Mouse (Mus musculus): ENCODE measurements around the gene Dhx9. TPM values are rescaled to one million over a fixed set of nuclear protein-coding genes. Genes with fewer than 3 reads are reported as not detected.
"Not testable (repeated sequence)": the region's sequence is repeated elsewhere in the genome, so short reads cannot be mapped to it uniquely, and the experiment has no call there.

The Dhx9 gene
- total and polyA plus RNA-seq, 2 experiments, result 5.7 to 41.1 TPM

DNA sequence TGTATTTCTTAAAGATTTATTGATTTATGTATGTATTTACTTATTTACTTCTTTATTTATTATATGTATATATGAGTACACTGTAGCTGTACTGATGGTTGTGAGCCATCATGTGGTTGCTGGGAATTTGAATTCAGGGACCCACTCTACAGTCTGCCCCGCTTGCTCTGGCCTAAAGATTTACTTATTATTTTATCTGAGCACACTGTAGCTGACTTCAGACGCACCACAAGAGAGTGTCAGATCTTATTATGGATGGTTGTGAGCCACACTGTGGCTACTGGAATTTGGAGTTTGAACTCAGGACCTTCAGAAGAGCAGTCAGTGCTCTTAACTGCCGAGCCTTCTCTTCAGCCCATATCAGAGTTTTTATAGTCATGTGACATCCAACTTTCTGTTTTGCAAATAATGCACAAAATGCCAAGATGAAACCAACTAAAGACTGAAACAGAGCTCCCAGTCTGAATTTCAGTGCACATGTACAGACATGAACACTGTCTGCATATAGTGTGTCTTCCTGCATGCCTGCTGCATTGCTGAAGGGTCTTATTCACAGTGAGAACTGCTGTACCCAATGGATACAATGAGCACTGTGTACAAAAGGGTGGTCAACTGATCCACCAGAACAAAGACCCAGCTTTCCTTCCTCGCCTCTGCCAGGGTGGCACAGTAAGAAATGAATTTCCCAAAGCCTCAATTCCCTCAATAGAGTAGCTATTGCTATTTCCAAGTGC lies 74.6 kb downstream of the Dhx9 start:
- not testable (repeated sequence) for DNase-seq (ENCODE audit: extremely low read depth, low read depth, low spot score); H3K27ac ChIP-seq (replicated peaks; ENCODE audit: insufficient read depth, low read depth, low read length)
- WGBS, result 85% methylated on average over 3 of the region's 4 CpGs

DNA sequence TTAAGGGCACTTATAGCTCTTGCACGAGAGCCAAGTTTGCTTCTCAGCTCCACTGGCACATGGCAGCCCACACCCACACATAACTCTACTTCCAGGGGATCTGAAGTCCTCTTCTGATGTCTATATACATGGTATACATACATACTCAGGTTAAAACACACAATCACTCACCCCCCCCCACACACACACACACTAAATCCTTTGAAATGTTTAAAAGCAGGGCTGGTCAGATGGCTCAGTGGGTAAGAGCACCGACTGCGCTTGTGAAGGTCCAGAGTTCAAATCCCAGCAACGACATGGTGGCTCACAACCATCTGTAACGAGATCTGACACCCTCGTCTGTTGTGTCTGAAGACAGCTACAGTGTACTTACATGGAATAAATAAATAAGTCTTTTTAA lies 75.7 kb downstream of the Dhx9 start:
- no peak for TF ChIP-seq CTCF (IDR thresholded peaks at IDR 0.05; ENCODE audit: low read depth, low read length)
- no peak for TF ChIP-seq POLR2A (IDR thresholded peaks at IDR 0.05; ENCODE audit: extremely low read depth, insufficient read depth, low read length)
- no peak overlapping the region for H3K4me3 ChIP-seq (ENCODE audit: insufficient read depth, low read depth, low read length)
- H3K79me2 ChIP-seq (ENCODE audit: control insufficient read depth, insufficient read depth, low read length), result no peaks in the 10 kb centered on the region
- H3K4me1 ChIP-seq (ENCODE audit: control insufficient read depth, insufficient read depth, low read length), result no peaks in the 10 kb centered on the region
- H3K27me3 ChIP-seq (ENCODE audit: control insufficient read depth, insufficient read depth, low read length), result no peaks in the 10 kb centered on the region
- no peak overlapping the region for H3K27ac ChIP-seq (replicated peaks; ENCODE audit: insufficient read depth, low read depth, low read length)
- no peaks in the 10 kb centered on the region for H3K36me3 ChIP-seq (ENCODE audit: control insufficient read depth, insufficient read depth, low read length)
- DNase-seq (ENCODE audit: extremely low read depth, low read depth, low spot score), result no peak
- H3K9ac ChIP-seq (ENCODE audit: low read depth, low read length), result no peak overlapping the region
- WGBS, result 81% methylated on average over 6 of the region's 6 CpGs

More for the DNA sequence above, 74.6 kb downstream of the Dhx9 start:
- H3K27me3 ChIP-seq (ENCODE audit: control insufficient read depth, insufficient read depth, low read length); H3K36me3 ChIP-seq (ENCODE audit: control insufficient read depth, insufficient read depth, low read length); H3K4me3 ChIP-seq (ENCODE audit: insufficient read depth, low read depth, low read length); H3K79me2 ChIP-seq (ENCODE audit: control insufficient read depth, insufficient read depth, low read length); H3K4me1 ChIP-seq (ENCODE audit: control insufficient read depth, insufficient read depth, low read length); H3K9ac ChIP-seq (ENCODE audit: low read depth, low read length): not testable (repeated sequence)

DNA sequence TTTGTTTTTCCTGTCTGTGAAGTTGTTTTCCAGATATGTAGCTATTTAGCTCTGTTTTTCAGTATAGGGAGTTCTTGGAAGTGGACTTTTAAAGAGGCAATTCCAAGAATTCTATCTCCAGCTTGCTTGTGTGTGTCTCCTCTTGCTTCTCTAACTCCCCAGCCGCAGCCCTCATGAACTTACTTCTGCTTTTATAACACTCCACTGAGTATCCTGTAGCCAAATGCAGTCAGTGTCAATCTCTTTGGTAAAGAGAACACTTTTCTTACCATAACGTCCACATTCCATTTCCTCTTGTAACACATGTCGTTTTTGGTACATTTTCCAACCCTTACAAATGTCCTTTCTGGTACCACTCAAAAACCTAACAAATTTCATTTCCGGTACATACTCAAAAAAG lies 76.5 kb downstream of the Dhx9 start:
- H3K36me3 ChIP-seq (ENCODE audit: control insufficient read depth, insufficient read depth, low read length); H3K4me3 ChIP-seq (ENCODE audit: insufficient read depth, low read depth, low read length); H3K79me2 ChIP-seq (ENCODE audit: control insufficient read depth, insufficient read depth, low read length); DNase-seq (ENCODE audit: extremely low read depth, low read depth, low spot score); H3K27ac ChIP-seq (replicated peaks; ENCODE audit: insufficient read depth, low read depth, low read length); H3K27me3 ChIP-seq (ENCODE audit: control insufficient read depth, insufficient read depth, low read length); H3K4me1 ChIP-seq (ENCODE audit: control insufficient read depth, insufficient read depth, low read length); H3K9ac ChIP-seq (ENCODE audit: low read depth, low read length): not testable (repeated sequence)
- WGBS, result 100% methylated on average over 1 of the region's 4 CpGs

DNA sequence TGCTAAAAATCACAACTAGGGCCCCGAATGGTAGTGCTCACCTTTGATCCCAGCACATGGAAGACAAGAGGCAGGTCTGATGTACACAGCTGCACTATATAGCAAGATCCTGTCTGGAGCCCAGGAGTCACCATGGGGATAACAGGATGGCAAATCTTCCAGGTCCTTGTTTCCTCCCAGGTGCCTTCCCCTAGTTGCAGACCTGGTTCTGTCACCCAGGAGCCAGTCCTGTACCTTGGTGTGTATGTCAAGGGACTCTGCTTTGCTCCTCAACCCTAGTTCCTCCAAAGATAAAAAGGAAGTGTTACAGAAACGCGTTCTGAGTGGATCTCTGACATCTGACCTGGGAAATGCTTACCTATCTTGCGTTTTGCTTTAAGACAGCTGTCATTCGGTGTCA lies 79.2 kb downstream of the Dhx9 start:
- 80% methylated on average over 5 of the region's 5 CpGs for WGBS
- H3K9ac ChIP-seq (ENCODE audit: low read depth, low read length); H3K27ac ChIP-seq (replicated peaks; ENCODE audit: insufficient read depth, low read depth, low read length); H3K27me3 ChIP-seq (ENCODE audit: control insufficient read depth, insufficient read depth, low read length); H3K36me3 ChIP-seq (ENCODE audit: control insufficient read depth, insufficient read depth, low read length); H3K4me1 ChIP-seq (ENCODE audit: control insufficient read depth, insufficient read depth, low read length); H3K79me2 ChIP-seq (ENCODE audit: control insufficient read depth, insufficient read depth, low read length); DNase-seq (ENCODE audit: extremely low read depth, low read depth, low spot score); H3K4me3 ChIP-seq (ENCODE audit: insufficient read depth, low read depth, low read length): not testable (repeated sequence)

DNA sequence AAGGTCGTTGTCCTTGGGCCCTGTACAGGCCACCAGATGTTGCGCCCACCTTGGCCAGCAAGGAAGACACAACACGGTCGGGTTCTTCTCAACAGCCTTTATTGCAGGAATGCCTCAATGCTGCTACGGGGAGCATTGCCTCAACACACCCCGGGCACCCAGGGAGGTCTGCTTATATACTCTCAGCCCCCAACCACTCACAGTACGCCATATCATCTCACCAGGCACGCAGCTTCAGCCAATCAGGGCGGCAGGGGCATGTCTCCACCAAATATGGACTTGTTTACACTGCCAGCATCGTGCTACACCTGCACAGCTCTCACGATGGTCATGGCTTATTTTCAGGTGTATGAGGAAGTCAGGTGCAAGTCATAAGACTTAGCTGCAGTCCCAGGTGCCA lies 79.8 kb downstream of the Dhx9 start:
- not testable (repeated sequence) for DNase-seq (ENCODE audit: extremely low read depth, low read depth, low spot score); H3K79me2 ChIP-seq (ENCODE audit: control insufficient read depth, insufficient read depth, low read length); H3K4me3 ChIP-seq (ENCODE audit: insufficient read depth, low read depth, low read length); H3K9ac ChIP-seq (ENCODE audit: low read depth, low read length); H3K36me3 ChIP-seq (ENCODE audit: control insufficient read depth, insufficient read depth, low read length); H3K27me3 ChIP-seq (ENCODE audit: control insufficient read depth, insufficient read depth, low read length); H3K27ac ChIP-seq (replicated peaks; ENCODE audit: insufficient read depth, low read depth, low read length); H3K4me1 ChIP-seq (ENCODE audit: control insufficient read depth, insufficient read depth, low read length)
- 89% methylated on average over 11 of the region's 11 CpGs for WGBS

Other genes with a start within 250 kb of the Dhx9 start
- 8.1 and 9.1 TPM in 2 replicates for gene Lamc1, start 154.9 kb downstream of the Dhx9 start, total RNA-seq (2014; rRNA removed)
- gene Lamc1, start 154.9 kb downstream of the Dhx9 start, polyA plus RNA-seq (2012; rRNA removed), result 9.8 and 11.5 TPM in 2 replicates
- gene Shcbp1l, start 62.5 kb downstream of the Dhx9 start, total RNA-seq (2014; rRNA removed), result 0.27 TPM in 1 of 2 replicates, not detected in the other
- not detected in 2 replicates for gene Shcbp1l, start 62.5 kb downstream of the Dhx9 start, polyA plus RNA-seq (2012; rRNA removed)
- 1.4 and 2.5 TPM in 2 replicates for gene Npl, start 62.4 kb upstream of the Dhx9 start, total RNA-seq (2014; rRNA removed)
- 0.21 and 0.40 TPM in 2 replicates for gene Npl, start 62.4 kb upstream of the Dhx9 start, polyA plus RNA-seq (2012; rRNA removed)
- 0.07 and 0.09 TPM in 2 replicates for gene Rgs8, start 165.4 kb upstream of the Dhx9 start, total RNA-seq (2014; rRNA removed)
- not detected in 2 replicates for gene Rgs8, start 165.4 kb upstream of the Dhx9 start, polyA plus RNA-seq (2012; rRNA removed)

Data from liver, adult 2 months (tissue).